Mouse (Mus musculus): ENCODE measurements around the gene Vmn1r74. TPM values are rescaled to one million over a fixed set of nuclear protein-coding genes. Genes with fewer than 3 reads are reported as not detected.
"Not testable (repeated sequence)": the region's sequence is repeated elsewhere in the genome, so short reads cannot be mapped to it uniquely, and the experiment has no call there.

Vmn1r74 gene
- total RNA-seq (2015): not detected in 2 replicates
- total RNA-seq (2017): not detected in 2 replicates

- ATAC-seq (ENCODE audit: poor library complexity, severe bottlenecking): no peak
These were observed at the start of gene Vmn1r74 for GRCm38 (mm10) chr7:11833680-11834079. Vmn1r74 (plus strand) TSS chr7:11833980.

DNA sequence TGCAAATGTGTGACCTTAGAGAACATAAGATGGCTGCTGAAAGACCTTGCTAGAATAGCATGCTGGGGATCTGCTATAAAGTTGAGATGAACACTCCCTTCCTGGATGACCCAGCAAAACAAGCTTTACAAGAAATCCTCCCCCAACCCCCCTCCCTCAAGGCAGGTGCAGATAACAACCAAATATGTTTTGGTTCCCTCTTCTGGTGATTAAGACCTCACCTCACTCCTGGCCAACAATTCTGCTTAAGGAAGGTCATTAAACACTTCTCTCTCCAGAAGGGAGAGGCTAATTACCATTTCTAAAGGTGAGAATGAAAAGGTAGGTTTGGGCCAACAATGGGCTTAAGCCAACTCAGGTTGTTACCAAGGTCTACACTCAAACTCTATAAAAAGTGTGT is 20.0 kb upstream of the Vmn1r74 start:
- no peak for ATAC-seq (ENCODE audit: poor library complexity, severe bottlenecking)

DNA sequence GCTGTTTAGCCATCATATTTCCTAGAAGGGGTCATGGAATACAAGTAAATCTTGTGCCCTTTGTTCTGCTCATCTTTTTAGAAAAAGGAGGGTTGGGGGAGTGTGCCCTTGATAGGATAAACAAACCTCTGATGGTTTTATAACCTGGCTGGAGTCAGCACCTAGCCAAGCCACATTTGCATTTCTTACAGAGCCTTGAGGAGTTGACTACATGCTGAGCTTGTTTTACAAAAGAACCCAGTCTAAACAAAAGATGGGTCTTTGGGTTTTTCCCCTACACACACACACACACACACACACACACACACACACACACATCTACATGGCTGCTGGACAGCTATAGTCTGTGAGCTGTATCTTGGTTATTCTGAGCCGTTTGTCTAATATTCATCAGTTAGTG is 11.6 kb upstream of the Vmn1r74 start:
- ATAC-seq (ENCODE audit: poor library complexity, severe bottlenecking): no peak

DNA sequence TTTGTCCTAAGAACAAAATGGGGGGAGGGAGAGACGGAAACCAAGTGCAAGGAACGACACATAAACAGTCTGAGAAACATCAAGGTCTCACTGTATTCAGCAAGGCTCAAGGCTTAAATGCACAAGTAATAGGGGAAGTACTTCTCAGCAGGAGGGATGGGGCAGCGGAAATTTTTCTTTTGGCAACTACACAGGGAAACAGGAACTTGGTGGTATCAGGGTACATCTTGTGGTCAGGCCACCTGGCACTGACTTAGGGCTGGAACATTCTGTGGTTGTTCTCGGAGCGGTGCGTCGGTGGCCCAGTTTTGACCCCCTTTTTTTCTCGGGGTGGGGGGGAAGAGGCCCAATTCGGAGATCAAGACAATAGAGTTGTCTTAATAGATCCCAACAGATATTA is 10.5 kb upstream of the Vmn1r74 start:
- ATAC-seq (ENCODE audit: poor library complexity, severe bottlenecking): not testable (repeated sequence)

- ATAC-seq (ENCODE audit: poor library complexity, severe bottlenecking): no peak
These were observed 40.5 kb downstream of the Vmn1r74 start, which contains the start of gene Vmn1r75 for GRCm38 (mm10) chr7:11874330-11874729. Vmn1r75 (plus strand) TSS chr7:11874630.

Other genes with a start within 250 kb of the Vmn1r74 start
- gene Zscan4-ps3, start 224.7 kb upstream of the Vmn1r74 start, total RNA-seq (2015): not detected in 2 replicates
- not detected in 2 replicates for gene Zscan4-ps3, start 224.7 kb upstream of the Vmn1r74 start, total RNA-seq (2017)
- gene Vmn1r72, start 153.8 kb upstream of the Vmn1r74 start, total RNA-seq (2015): not detected in 2 replicates
- gene Vmn1r72, start 153.8 kb upstream of the Vmn1r74 start, total RNA-seq (2017): not detected in 2 replicates
- gene Vmn1r73, start 103.7 kb upstream of the Vmn1r74 start, total RNA-seq (2015): not detected in 2 replicates
- gene Vmn1r73, start 103.7 kb upstream of the Vmn1r74 start, total RNA-seq (2017): not detected in 2 replicates
- gene Vmn1r75, start 40.6 kb downstream of the Vmn1r74 start, total RNA-seq (2015): not detected in 2 replicates
- not detected in 2 replicates for gene Vmn1r75, start 40.6 kb downstream of the Vmn1r74 start, total RNA-seq (2017)
- not detected in 2 replicates for gene Vmn1r76, start 104.2 kb downstream of the Vmn1r74 start, total RNA-seq (2015)
- gene Vmn1r76, start 104.2 kb downstream of the Vmn1r74 start, total RNA-seq (2017): not detected in 2 replicates
- gene Vmn1r77, start 202.8 kb downstream of the Vmn1r74 start, total RNA-seq (2015): not detected in 2 replicates
- not detected in 2 replicates for gene Vmn1r77, start 202.8 kb downstream of the Vmn1r74 start, total RNA-seq (2017)

Measured in megakaryocyte, adult 5-6 weeks (primary cell).